Mouse (Mus musculus): ENCODE results near the gene Col3a1. TPM values are rescaled to one million over a fixed set of nuclear protein-coding genes. Genes with fewer than 3 reads are reported as not detected.

Gene Col3a1
- polyA plus RNA-seq, 1 experiment from 2014 or later = 293 TPM

- H3K4me3 ChIP-seq = no peak overlapping the region
- DNase-seq (ENCODE audit: extremely low spot score, low spot score) = no peak
- peaks cover under 1% of the 10 kb centered on the region for H3K4me1 ChIP-seq
- no peaks in the 10 kb centered on the region for H3K36me3 ChIP-seq (replicated peaks)
- H3K27ac ChIP-seq = no peak overlapping the region
- no peaks in the 10 kb centered on the region for H3K9me3 ChIP-seq
- H3K27me3 ChIP-seq (ENCODE audit: poor library complexity, severe bottlenecking) = no peaks in the 10 kb centered on the region
These were observed 9.5 kb downstream of the Col3a1 start for GRCm38 (mm10) chr1:45320861-45321260.

DNA sequence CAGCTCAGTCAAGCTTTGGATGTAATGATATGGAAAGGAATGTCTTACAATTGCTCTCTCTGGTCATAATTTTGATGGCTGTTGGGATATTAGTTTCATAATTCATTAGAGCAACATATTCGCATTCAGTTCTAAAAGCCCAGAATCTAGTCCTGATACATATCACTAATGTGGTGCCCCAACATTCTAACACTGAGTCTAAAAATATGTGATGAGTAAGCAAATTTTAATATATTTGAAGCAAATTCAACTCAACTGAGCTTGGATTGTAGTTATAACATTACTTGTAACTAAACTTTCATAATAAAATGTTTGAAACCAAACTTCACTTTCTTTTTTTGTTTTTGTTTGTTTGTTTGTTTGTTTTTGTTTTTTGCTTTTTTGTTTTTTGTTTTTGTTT lies 17.8 kb downstream of the Col3a1 start:
- Histone ChIP-seq H3K27me3 (ENCODE audit: poor library complexity, severe bottlenecking) (no peaks in the 10 kb centered on the region), H3K9me3 (no peaks in the 10 kb centered on the region), H3K4me1 (no peaks in the 10 kb centered on the region), H3K27ac (no peak overlapping the region), H3K36me3 (replicated peaks) (peaks cover 5% of the 10 kb centered on the region; the same call in 1 of the 2 replicates), H3K4me3 (no peak overlapping the region)
- WGBS = 91% methylated on average over 1 of the region's 1 CpGs
- no peak for DNase-seq (ENCODE audit: extremely low spot score, low spot score)

GRCm38 (mm10) chr1:45355944-45356343 lies 44.6 kb downstream of the Col3a1 start:
- WGBS = 78% methylated on average over 4 of the region's 4 CpGs
- H3K4me1 ChIP-seq = no peaks in the 10 kb centered on the region
- DNase-seq (ENCODE audit: extremely low spot score, low spot score) = no peak
- H3K27ac ChIP-seq = no peak overlapping the region
- H3K9me3 ChIP-seq = no peaks in the 10 kb centered on the region
- H3K4me3 ChIP-seq = no peak overlapping the region
- no peaks in the 10 kb centered on the region for H3K27me3 ChIP-seq (ENCODE audit: poor library complexity, severe bottlenecking)
- H3K36me3 ChIP-seq (replicated peaks) = no peaks in the 10 kb centered on the region

GRCm38 (mm10) chr1:45358020-45358419 lies 46.7 kb downstream of the Col3a1 start:
- WGBS = 89% methylated on average over 1 of the region's 1 CpGs

GRCm38 (mm10) chr1:45359147-45359546 lies 47.8 kb downstream of the Col3a1 start:
- H3K4me1 ChIP-seq = no peaks in the 10 kb centered on the region
- no peak for DNase-seq (ENCODE audit: extremely low spot score, low spot score)
- WGBS = 77% methylated on average over 2 of the region's 2 CpGs
- H3K27me3 ChIP-seq (ENCODE audit: poor library complexity, severe bottlenecking) = no peaks in the 10 kb centered on the region
- H3K4me3 ChIP-seq = no peak overlapping the region
- H3K36me3 ChIP-seq (replicated peaks) = no peaks in the 10 kb centered on the region
- H3K27ac ChIP-seq = no peak overlapping the region
- no peaks in the 10 kb centered on the region for H3K9me3 ChIP-seq

More at GRCm38 (mm10) chr1:45358020-45358419, 46.7 kb downstream of the Col3a1 start:
- no peaks in the 10 kb centered on the region for H3K36me3 ChIP-seq (replicated peaks)
- no peak overlapping the region for H3K4me3 ChIP-seq
- no peak for DNase-seq (ENCODE audit: extremely low spot score, low spot score)
- H3K27ac ChIP-seq = no peak overlapping the region
- no peaks in the 10 kb centered on the region for H3K27me3 ChIP-seq (ENCODE audit: poor library complexity, severe bottlenecking)
- H3K4me1 ChIP-seq = no peaks in the 10 kb centered on the region
- no peaks in the 10 kb centered on the region for H3K9me3 ChIP-seq

DNA sequence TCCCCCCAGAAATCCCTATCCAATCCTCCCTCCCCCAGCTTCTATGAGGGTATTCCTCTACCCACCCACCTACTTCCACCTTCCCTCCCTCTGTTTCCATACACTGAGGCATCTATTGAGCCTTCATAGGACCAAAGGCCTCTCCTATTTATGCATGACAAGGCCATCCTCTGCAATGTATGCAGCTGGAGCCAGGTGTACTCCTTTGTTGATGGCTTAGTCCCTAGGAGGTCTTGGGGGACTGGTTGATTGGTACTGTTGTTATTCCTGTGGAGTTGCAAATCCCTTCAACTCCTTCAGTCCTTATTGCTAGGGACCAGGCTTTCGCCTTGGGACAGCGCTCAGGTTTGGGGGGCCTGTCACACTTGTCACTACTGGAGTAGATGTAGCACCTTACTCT lies 48.3 kb downstream of the Col3a1 start:
- Histone ChIP-seq H3K27ac (no peak overlapping the region), H3K27me3 (ENCODE audit: poor library complexity, severe bottlenecking) (no peaks in the 10 kb centered on the region), H3K9me3 (no peaks in the 10 kb centered on the region), H3K36me3 (replicated peaks) (no peaks in the 10 kb centered on the region), H3K4me1 (no peaks in the 10 kb centered on the region), H3K4me3 (no peak overlapping the region)
- WGBS = 76% methylated on average over 2 of the region's 2 CpGs
- no peak for DNase-seq (ENCODE audit: extremely low spot score, low spot score)

DNA sequence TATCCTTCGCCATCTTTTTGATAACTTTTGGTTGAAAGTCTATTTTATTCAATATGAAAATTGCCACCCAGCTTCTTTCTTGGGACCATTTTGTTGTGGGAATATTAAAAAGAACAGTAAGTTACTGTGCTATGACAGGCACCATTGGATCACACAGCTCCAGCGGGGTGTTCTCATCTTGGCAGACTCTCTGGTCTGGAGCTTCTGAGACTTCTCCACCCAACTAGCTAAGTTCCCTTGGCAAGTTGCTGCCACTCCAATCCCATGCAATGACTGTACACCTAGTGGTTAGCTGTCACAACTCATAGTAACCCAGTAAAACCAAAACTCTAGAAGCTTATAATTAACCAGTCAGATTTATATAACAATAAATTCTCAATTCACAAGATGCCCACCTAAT lies 51.9 kb downstream of the Col3a1 start:
- H3K4me3 ChIP-seq = no peak overlapping the region
- 98% methylated on average over 2 of the region's 2 CpGs for WGBS
- H3K9me3 ChIP-seq = no peaks in the 10 kb centered on the region
- no peak overlapping the region for H3K27ac ChIP-seq
- no peaks in the 10 kb centered on the region for H3K4me1 ChIP-seq
- no peak for DNase-seq (ENCODE audit: extremely low spot score, low spot score)
- 0 out of 2 replicates have a peak, but pooled peaks cover 3% of the 10 kb centered on the region for H3K36me3 ChIP-seq (replicated peaks)
- no peaks in the 10 kb centered on the region for H3K27me3 ChIP-seq (ENCODE audit: poor library complexity, severe bottlenecking)

DNA sequence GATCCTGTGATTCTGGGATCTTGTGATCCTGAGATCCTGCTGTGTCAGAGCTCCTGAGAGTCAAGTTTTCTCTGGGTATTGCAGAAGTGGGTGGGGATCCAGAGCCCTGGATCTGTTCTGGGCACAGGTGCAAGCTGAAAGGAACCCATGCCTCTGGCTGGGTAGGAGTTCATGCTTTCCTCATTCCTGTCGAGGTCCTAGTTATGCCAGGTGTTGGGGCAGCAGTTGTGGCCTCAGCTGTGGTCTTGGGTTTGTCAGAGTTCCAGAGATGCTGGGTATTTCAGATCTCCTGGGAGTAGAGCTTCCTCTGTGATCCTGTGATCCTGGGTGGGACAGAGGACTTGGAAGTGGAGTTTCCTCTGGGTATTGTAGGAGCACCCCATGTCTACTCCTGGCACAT lies 54.1 kb downstream of the Col3a1 start:
- H3K36me3 ChIP-seq (replicated peaks) = 0 out of 2 replicates have a peak, but pooled peaks cover 3% of the 10 kb centered on the region
- no peak overlapping the region for H3K4me3 ChIP-seq
- no peak for DNase-seq (ENCODE audit: extremely low spot score, low spot score)
- no peaks in the 10 kb centered on the region for H3K4me1 ChIP-seq
- H3K9me3 ChIP-seq = peaks cover 9% of the 10 kb centered on the region; the same call in 1 of the 2 replicates
- H3K27me3 ChIP-seq (ENCODE audit: poor library complexity, severe bottlenecking) = no peaks in the 10 kb centered on the region
- H3K27ac ChIP-seq = no peak overlapping the region
- 75% methylated on average over 1 of the region's 1 CpGs for WGBS

- no peaks in the 10 kb centered on the region for H3K27me3 ChIP-seq (ENCODE audit: poor library complexity, severe bottlenecking)
- H3K9me3 ChIP-seq = no peaks in the 10 kb centered on the region
- H3K27ac ChIP-seq = no peak overlapping the region
- no peaks in the 10 kb centered on the region for H3K4me1 ChIP-seq
- no peak overlapping the region for H3K4me3 ChIP-seq
- no peak for DNase-seq (ENCODE audit: extremely low spot score, low spot score)
- WGBS = 82% methylated on average over 7 of the region's 7 CpGs
- H3K36me3 ChIP-seq (replicated peaks) = peaks cover 5% of the 10 kb centered on the region; the same call in 1 of the 2 replicates
These were observed 68.8 kb downstream of the Col3a1 start for GRCm38 (mm10) chr1:45379992-45380690.

GRCm38 (mm10) chr1:45381866-45382265 lies 70.5 kb downstream of the Col3a1 start:
- Histone ChIP-seq H3K4me3 (no peak overlapping the region), H3K36me3 (replicated peaks) (0 out of 2 replicates have a peak, but pooled peaks cover 3% of the 10 kb centered on the region), H3K4me1 (no peaks in the 10 kb centered on the region), H3K27me3 (ENCODE audit: poor library complexity, severe bottlenecking) (no peaks in the 10 kb centered on the region), H3K27ac (no peak overlapping the region), H3K9me3 (no peaks in the 10 kb centered on the region)
- DNase-seq (ENCODE audit: extremely low spot score, low spot score) = no peak
- 96% methylated on average over 2 of the region's 2 CpGs for WGBS

Small RNA genes within 50 kb of the gene (microRNA-seq; reads per million reads assigned to microRNA genes)
- gene Gm47302 = 0.90 reads per million

Other genes starting within 250 kb of the Col3a1 start
- 15.5 and 18.3 TPM in 2 replicates for gene Col5a2, start 191.7 kb downstream of the Col3a1 start, polyA plus RNA-seq (2016; fragmentation: Nextera tagmentation; extraction: Ambion mirVana)